Mouse (Mus musculus): ENCODE measurements around the gene Zc3h15.
"Not testable (repeated sequence)": the region's sequence is repeated elsewhere in the genome, so short reads cannot be mapped to it uniquely, and the experiment has no call there.

The Zc3h15 gene

DNA sequence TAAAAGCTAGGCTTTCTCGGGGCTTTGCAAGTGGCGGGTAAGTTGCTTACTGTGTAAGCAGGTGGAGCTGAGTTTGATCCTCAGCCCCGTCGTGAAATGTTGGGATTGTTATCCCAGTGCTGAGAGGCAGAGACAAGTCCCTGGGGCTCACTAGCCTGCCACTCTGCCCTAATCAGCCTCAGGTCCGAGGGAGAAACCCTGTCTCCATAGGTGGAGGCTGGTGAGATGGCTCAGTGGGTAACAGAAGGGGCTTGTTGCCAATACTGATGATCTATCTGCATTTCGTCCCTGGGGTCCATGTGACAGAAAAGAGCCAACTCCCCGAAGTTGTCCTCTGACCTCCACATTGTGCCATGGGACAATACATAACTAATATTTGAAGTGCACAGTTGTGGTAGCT lies 30.2 kb downstream of the Zc3h15 start:
- DNase-seq (ENCODE audit: low spot score), result no peak

- no peak for DNase-seq (ENCODE audit: low spot score)
Observed at GRCm38 (mm10) chr2:83674896-83675295, 30.7 kb downstream of the Zc3h15 start.

DNA sequence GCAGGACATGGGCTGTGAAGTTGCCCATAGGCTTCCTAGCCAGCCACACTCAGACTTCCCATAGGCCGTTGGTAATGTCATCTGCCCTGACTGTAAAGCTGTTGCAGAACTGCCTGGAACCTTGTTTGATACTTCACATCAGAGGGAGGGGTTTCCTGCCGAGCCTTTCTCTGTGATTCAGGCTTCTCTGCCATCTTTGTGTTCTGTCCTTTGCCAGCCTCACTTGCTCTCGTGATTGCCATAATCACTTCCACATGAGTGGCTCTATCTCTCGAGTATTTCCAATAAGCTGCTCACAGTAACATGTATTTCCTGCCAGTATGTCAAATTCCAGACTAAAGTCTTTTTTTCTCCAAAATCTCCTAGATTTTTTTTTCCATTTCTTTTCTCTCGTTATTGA lies 31.4 kb downstream of the Zc3h15 start:
- DNase-seq (ENCODE audit: low spot score), result no peak

GRCm38 (mm10) chr2:83676226-83676870 lies 32.1 kb downstream of the Zc3h15 start:
- no peak for DNase-seq (ENCODE audit: low spot score)

- DNase-seq (ENCODE audit: low spot score), result no peak
Observed at GRCm38 (mm10) chr2:83681332-83681731, 37.1 kb downstream of the Zc3h15 start.

- DNase-seq (ENCODE audit: low spot score), result no peak
Observed at GRCm38 (mm10) chr2:83681785-83682184, 37.5 kb downstream of the Zc3h15 start.

DNA sequence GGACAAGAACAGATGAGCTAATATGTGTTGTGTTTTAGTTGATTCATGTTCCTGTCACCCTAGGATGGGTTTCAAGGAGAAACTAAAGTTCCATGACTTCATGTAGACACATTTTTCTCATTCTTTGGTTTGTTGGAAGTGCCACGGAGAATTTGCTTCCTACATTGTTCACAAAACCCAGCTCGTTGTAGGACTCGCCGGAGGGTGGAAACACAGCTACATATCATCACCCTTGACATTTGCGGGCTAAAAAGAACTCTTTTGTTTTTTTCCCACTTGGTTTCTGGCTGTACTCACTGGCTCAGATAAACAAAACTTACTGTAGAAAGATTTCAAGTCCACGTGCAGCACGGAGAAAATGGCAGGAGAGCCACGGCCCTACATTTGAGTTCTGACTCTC lies 38.0 kb downstream of the Zc3h15 start:
- no peak for DNase-seq (ENCODE audit: low spot score)

- no peak for DNase-seq (ENCODE audit: low spot score)
Observed at GRCm38 (mm10) chr2:83683731-83684519, 39.7 kb downstream of the Zc3h15 start.

GRCm38 (mm10) chr2:83684691-83685090 lies 40.5 kb downstream of the Zc3h15 start:
- DNase-seq (ENCODE audit: low spot score), result no peak

DNA sequence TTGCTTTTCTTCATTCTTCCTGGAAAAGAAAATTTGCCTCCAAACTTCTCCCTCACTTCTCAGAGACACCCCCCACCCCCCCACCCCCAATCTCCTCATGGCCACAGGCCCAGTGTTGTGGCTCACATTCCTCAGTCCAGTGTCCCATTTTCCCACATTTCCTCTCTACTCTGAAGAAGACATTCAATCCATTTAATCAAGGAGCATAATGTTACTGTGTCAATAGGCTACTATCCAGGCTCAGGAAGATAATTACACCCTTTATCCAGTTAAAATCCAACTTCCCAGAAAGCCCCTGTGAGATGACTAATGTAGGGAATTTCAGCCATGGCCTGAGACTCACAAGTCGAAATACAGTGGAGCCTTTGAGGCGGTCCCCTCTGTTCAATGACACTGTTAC lies 46.1 kb downstream of the Zc3h15 start:
- DNase-seq (ENCODE audit: low spot score), result no peak

DNA sequence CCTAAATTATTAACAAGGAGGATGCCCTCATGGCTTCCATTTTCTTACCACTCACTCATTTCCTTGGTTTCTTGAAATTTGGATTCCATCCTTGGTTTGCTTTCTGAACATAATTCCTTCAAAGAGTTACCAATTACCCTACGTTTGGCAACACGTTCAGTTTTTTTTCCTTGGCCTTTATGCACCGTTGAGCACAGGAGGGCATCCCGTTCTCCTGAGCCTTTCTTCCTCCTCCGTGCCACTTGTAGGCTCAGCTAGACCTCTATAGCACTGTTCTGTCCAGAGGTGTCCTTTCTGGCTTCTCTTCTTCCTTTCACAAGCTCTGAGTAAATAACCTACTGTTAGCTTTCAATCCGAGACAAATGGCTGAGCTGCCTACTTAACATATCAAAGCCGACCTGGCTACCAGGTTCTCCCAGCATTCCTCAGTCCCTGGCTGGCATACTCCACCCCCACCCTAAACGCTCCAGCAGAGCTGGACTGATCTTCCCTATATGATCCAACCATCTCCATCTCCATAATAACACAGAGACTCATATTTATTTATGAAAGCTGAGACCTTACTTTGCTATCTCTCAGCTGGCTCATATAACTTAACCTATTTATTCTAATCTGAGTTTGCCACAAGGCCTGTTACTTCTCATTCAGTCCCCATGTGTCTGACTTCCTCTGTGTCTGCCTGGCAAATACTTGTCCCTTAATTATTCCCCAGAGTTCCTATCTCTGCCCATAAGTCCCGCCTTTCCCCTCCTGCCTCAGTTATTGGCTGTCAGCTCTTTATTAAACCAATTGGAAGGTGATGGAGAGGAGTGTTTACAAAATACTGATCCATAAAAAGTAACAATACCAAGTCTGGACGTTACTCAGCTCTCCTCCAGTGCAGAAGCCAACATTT lies 48.7 kb downstream of the Zc3h15 start:
- DNase-seq (ENCODE audit: low spot score), result no peak

DNA sequence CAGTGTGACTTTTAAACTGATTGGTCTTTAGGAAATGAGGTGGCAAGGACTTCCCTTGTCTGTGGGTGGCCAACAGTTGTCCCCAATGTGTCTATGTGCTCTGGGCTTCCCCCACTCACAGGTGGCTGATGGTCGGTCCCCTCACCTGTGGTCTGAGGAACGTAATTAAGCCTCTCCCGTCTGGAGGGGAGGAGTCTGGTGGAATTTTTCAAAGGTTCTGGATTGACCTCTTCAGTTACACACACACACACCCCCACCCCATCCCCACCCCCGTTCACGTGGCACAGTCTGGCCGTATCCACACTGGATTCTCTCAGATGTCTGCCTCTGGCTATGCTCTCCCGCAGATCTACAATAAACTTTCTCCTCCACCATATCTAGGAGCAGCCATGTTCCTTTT lies 49.8 kb downstream of the Zc3h15 start:
- DNase-seq (ENCODE audit: low spot score), result no peak

GRCm38 (mm10) chr2:83695345-83696247 lies 51.4 kb downstream of the Zc3h15 start:
- no peak for DNase-seq (ENCODE audit: low spot score)

GRCm38 (mm10) chr2:83698484-83698883 lies 54.2 kb downstream of the Zc3h15 start:
- DNase-seq (ENCODE audit: low spot score), result no peak

DNA sequence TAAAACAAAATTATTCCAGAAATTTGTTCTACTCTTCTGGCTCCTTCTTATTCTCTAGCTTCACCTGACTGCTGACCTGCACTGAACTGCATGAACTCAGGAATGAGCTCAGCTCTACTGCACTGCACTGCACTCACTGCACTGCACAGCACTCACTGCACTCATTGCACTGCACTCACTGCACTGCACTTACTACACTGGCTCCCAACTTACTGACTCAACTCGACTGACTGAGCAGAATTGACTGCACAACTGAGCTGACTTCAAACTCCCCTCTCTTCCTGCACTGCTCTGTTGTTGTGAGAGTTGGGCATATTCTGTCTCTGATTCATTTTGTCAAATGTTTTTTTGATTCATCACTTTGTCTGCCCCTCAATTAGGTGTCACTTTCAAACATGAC lies 55.1 kb downstream of the Zc3h15 start:
- DNase-seq (ENCODE audit: low spot score), result no peak

- no peak for DNase-seq (ENCODE audit: low spot score)
Observed at GRCm38 (mm10) chr2:83700667-83701066, 56.4 kb downstream of the Zc3h15 start.

DNA sequence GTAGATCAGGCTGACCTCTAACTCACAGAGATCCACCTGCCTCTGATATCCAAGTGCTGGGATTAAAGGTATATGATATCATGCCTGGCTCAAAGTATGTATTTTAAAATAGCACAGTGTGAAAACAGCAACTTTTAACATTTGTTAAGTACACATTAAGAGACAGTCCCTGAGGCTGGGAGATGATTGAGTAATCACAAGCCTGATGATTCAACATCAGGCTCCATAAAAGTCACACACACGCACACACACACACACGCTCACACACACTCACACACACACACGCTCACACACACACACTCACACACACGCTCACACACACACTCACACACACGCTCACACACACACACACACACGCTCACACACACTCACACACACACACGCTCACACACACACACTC lies 58.2 kb downstream of the Zc3h15 start:
- DNase-seq (ENCODE audit: low spot score), result no peak

GRCm38 (mm10) chr2:83705580-83706158 lies 61.4 kb downstream of the Zc3h15 start:
- no peak for DNase-seq (ENCODE audit: low spot score)

GRCm38 (mm10) chr2:83709896-83710524 lies 65.8 kb downstream of the Zc3h15 start:
- DNase-seq (ENCODE audit: low spot score), result no peak

DNA sequence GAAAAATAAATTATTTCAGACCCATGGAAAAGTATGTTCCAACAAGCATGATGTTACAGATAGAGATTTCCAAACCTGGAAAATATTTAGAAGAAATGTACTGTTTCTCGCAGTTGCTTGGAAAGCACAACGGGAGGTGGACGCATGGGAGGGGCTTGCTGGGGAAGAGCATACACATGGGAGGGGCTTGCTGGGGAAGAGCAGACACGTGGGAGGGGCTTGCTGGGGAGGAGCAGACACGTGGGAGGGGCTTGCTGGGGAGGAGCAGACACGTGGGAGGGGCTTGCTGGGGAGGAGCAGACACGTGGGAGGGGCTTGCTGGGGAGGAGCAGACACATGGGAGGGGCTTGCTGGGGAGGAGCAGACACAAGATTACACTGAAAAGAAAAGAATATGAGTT lies 69.0 kb downstream of the Zc3h15 start:
- DNase-seq (ENCODE audit: low spot score), result not testable (repeated sequence)

- no peak for DNase-seq (ENCODE audit: low spot score)
Observed at GRCm38 (mm10) chr2:83713946-83714345, 69.7 kb downstream of the Zc3h15 start.

Data from urinary bladder, postnatal 25 days (tissue).